Mouse (Mus musculus) kidney, postnatal 4 days (tissue): ENCODE data around the gene Nek9.

Experiments
- DNase-seq, 2 experiments: peaks; one replicate each; pipeline ENCODE4 v3.0.0; 2021; ENCODE audit warnings: mixed read lengths in 2 of 2

Nek9 gene

GRCm38 (mm10) chr12:85346374-85346773, 7.2 kb upstream of the Nek9 start:
- peak; percentile 30 to 58 for DNase-seq

DNA sequence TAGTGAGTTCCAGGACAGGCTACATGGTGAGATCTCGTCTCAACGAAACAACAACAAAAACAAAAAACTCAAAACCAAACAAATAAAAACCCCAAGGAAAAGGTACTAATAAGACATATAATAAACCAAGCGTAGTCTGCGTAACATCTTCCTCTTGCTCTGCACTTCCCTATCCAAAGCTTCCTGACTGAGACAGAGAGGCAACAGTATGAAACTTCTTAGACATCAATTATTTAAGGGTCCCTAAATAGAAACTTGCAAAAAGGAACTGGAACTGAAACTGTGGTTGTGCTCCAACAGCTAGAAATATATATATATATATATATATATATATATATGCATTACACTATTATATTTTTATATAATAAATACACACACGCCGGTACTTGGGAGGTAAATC, 6.4 kb upstream of the Nek9 start:
- DNase-seq: no peak

- DNase-seq: peak; percentile 18 to 30
These were observed 5.1 kb upstream of the Nek9 start for GRCm38 (mm10) chr12:85344252-85344651.

- no peak for DNase-seq
These were observed 3.1 kb upstream of the Nek9 start for GRCm38 (mm10) chr12:85342310-85342709.

DNA sequence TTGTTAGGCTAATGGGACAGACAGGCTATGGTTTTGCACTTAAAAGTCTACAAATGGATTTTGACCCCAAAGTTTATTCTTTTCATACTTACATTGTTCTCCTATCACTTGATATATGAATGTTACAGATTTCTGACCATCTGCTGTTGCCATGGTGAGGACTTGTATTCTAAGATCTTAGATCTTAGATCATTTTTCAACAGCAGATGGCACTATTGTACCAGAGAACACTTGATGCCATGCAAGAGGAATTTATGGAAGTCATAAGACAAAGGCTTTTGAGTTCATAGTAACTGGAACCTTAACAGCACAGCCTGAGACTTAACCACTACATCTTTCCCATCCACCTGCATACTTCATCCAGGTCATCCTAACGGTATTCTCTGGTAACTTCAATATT, 2.0 kb upstream of the Nek9 start:
- no peak for DNase-seq

DNA sequence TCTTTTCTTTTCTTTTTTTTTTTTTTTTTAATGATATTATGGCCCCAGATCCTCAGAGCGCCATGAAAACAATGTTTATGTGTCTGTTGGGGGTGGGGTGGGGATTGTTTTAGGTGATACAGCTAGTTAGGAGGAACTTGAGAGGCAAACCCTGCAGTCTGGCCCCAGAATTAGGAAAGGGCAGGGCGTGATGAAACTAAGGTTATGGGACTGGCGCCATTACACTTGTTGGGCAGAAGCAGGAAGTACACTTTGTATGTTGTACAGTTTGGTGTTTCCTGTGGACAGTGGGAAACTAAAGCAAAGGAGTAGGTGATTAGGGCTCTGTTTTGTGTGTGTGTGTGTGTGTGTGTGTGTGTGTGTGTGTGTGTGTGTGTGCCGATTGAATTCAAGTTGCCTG, 785 bp upstream of the Nek9 start:
- DNase-seq: no peak

- no peak for DNase-seq
These were observed 347 bp downstream of the Nek9 start for GRCm38 (mm10) chr12:85338815-85339214.

DNA sequence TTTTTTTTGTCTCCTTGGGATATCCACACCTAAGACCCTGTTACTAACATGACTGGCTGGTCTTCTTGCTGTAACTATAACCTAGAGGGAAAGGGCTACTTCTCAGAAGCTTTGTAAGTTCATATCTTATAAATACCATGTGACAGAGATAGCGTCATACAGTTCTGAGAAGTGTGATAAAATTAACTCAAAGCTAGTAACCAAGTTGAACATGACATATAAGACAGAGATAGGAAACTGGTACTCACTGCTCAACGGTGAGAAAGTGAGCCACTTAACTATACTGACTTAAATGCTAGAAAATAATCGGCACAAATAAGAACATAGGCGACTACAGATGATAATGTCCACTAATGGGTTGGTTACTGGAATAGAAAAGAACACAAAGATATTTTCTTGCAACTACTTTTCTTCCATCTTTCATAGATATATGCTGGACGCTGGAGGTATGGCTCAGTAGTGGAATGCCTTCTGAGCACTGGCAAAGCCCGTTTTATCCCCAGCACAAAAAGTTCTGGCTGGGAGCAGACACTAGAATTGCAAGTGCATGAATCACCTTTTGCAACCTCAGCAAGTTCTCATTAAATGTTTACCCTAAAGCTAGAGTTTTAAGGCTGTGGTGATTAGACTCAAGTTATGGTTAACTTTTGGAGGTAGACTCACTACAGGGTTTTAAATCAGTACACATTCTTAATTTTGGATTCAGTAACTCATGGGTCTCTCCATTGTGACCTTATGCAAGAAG, 1.4 kb downstream of the Nek9 start:
- DNase-seq: no peak

GRCm38 (mm10) chr12:85330153-85330552, 9.0 kb downstream of the Nek9 start:
- DNase-seq: no peak

- DNase-seq: no peak
These were observed 30.5 kb downstream of the Nek9 start for GRCm38 (mm10) chr12:85308651-85309050.

DNA sequence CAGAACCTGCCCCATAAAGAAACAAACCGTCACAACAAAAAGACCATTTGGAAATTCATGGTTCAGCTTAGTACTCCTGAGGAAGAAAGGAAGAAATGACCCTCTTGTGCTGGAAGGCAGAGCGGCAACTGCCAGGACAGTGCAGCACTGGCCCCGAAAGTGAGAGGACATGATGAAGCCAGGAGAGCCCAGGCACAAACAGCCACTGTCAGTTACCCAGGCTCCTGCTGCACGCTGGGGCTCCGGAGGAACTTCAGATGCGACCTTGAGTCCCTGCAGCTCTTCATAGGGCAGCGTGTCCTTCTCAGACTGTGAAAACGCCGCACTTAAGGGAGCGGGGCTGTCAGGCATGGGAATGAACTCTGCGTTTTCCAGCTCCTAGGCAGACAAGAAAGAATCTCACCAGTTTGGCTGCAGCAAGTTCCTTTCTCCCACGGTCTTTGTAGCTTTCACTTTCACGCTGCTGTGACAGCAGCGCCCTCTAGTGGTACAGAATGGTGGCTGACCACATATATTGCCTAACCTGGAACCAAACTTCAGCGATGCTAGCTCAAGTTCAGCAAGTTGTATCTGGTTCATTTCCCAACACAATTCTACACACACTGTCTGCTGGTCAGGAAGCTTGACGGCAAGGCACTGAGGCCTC, 33.8 kb downstream of the Nek9 start:
- peak; percentile 89 to 92 for DNase-seq

DNA sequence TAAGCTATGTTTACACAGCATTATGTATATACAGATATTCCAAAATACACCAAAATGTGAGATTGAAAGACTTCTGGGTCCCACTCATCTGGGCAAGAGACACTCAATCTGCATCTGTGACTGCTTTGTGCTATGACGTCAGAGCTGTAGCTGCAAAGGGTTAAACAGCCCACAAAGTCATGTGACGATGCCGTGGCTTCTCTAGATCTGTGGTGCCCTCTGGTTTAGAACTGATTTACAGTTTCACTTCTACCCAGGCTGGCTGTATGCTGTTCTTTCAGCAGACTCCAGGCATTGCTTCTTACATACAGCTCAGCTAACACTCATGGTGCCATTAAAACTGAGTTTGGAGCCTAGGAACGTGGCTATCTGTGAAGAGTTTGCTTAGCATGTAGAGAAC, 34.4 kb downstream of the Nek9 start:
- DNase-seq: no peak

DNA sequence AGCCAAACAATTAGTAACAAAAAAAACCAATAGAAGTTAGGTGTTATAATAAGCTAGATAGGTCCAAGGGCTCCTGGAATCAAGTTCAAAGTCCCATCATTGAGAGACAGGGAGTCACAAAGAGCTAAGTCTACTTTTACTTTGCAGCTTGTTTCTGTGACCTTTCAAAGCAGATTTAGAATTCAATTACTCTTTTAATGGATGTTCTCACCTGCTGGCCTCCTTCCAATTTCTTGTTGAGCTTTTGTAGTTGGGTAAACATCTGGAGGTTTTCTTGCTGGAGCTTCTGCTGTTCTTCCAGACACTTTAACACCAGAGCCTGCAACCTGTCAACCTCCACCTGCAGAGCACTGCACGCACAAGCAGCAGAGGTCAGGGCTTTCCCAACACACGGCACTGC, 35.9 kb downstream of the Nek9 start:
- no peak for DNase-seq

- DNase-seq: peak; percentile 36 to 40
These were observed 40.4 kb downstream of the Nek9 start for GRCm38 (mm10) chr12:85298835-85299180.

- peak; percentile 33 to 47 for DNase-seq
These were observed 40.9 kb downstream of the Nek9 start for GRCm38 (mm10) chr12:85298127-85298834.

- no peak for DNase-seq
These were observed 41.7 kb downstream of the Nek9 start for GRCm38 (mm10) chr12:85297345-85297997.

- no peak for DNase-seq
These were observed 42.2 kb downstream of the Nek9 start for GRCm38 (mm10) chr12:85296915-85297314.

DNA sequence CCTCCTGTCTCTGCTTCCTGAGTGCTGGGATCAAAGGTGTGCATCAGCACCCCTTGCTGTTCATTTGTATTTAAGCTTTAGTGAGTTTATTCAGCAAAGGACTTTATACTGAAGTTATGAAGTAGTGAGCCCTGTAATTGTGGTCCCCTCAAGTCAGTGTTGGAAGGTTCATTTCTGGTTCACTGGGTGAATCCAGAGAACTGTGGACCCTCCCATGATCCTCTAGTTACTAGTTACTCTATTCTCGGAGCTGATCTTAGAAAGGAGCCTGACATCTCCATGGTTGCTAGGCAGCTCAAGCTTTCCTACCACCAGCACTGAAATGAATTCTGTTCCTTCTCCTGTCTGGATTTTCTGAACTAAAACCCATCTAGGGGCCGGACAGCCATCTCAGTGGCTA, 43.7 kb downstream of the Nek9 start:
- DNase-seq: no peak

DNA sequence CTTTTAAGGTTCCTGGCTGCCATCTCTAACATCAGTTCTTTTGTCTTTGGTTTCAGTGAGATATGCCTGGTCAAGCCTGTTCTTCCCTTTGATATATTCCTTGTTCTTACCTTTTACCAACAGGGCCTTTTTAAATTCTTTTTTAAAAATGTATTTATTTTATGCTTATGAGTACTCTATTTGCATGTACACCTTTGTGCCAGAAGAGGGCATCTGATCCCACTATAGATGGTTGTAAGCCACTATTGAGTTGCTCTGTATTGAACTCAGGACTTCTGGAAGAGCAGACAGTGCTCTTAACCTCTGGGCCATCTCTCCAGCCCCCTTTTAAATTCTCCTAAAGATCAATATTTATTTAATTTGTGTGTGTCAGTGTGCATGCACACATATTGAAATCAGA, 46.3 kb downstream of the Nek9 start:
- no peak for DNase-seq

- DNase-seq: no peak
These were observed 46.9 kb downstream of the Nek9 start for GRCm38 (mm10) chr12:85292288-85292687.

- DNase-seq: no peak
These were observed 47.6 kb downstream of the Nek9 start for GRCm38 (mm10) chr12:85291541-85291940.

DNA sequence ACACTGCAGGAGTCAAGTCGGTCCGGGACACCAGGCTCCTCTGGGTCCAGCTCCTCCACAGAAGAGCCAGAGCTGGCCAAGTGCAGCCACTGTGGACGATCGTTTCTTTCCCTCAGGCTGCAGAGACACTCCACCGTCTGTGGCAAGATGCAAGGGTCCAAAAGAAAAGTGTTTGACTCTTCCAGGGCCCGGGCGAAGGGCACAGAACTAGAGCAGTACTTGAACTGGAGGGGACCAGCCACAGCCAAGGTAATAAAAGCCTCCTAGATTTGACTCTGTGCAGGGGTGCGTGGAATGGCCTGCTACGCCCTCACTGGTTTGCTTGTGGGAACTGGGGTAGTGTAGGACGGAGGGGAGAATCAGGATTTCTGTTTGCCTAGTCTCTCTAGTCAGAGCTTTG, 48.5 kb downstream of the Nek9 start:
- DNase-seq: peak; percentile 27 to 54

GRCm38 (mm10) chr12:85289157-85290000, 49.8 kb downstream of the Nek9 start:
- peak; percentile 59 to 71 for DNase-seq
